Mouse (Mus musculus): ENCODE measurements around the gene Rassf5.

Rassf5 gene

GRCm38 (mm10) chr1:131138191-131139016, 106.7 kb downstream of the Rassf5 start, which contains the start of gene Dyrk3:
Gene Dyrk3 (minus strand): TSS chr1:131138340.
- DNase-seq (ENCODE audit: low spot score): peak; percentile 94

- no peak for DNase-seq (ENCODE audit: low spot score)
These were observed 107.3 kb downstream of the Rassf5 start for GRCm38 (mm10) chr1:131137717-131138118.

- DNase-seq (ENCODE audit: low spot score): no peak
These were observed 107.9 kb downstream of the Rassf5 start for GRCm38 (mm10) chr1:131137111-131137510.

GRCm38 (mm10) chr1:131135960-131136629, 109.0 kb downstream of the Rassf5 start:
- DNase-seq (ENCODE audit: low spot score): no peak

- no peak for DNase-seq (ENCODE audit: low spot score)
These were observed 110.0 kb downstream of the Rassf5 start for GRCm38 (mm10) chr1:131134942-131135522.

GRCm38 (mm10) chr1:131134231-131134630, 110.8 kb downstream of the Rassf5 start:
- DNase-seq (ENCODE audit: low spot score): peak; percentile 48
